ENCODE assay signal across 30 mouse cellular contexts in the genomic region with DNA sequence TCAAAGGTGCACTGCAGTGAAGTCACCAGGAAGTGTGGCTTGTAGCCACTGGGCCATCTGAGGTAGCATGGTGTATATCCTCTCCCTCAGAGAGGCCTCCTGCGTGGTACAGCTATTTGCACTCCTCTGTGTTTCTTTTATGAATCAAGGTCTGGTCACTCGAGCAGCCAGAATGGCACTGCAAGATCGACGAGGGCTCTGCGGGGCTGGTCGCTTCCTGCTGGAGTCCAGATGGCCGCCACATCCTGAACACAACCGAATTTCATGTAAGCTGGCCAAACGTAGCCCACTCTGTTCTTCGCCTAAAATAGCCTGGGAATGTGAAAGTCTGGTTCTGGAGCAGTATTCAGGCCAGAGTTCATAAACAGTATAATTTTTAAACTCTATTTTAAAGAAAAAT. TPM values are rescaled to one million over a fixed set of nuclear protein-coding genes. Genes with fewer than 3 reads are reported as not detected.
DNase-seq lines count a peak whose midpoint lies in the region; ATAC-seq lines count a peak whose summit lies in the region.
"Had no signal": no experiment of that assay in that cellular context is flagged by ENCODE, and none has a peak within 500 bp of the region (broad histone marks: within the 10 kb centered on the region; RNA-seq: fewer than 3 reads in every experiment).

No protein-coding gene starts in this region.

- no peaks in the 10 kb centered on the region for H3K9me3 ChIP-seq in midbrain, embryonic 11.5 days (ENCODE audit: control insufficient read depth, low read length)
- H3K9me3 ChIP-seq in midbrain, embryonic 10.5 days (replicated peaks) = no peaks in the 10 kb centered on the region
- no peaks in the 10 kb centered on the region for H3K9me3 ChIP-seq in forebrain, embryonic 16.5 days (ENCODE audit: control insufficient read depth, low read length)
- H3K9me3 ChIP-seq: embryonic facial prominence, embryonic 13.5 days; heart, embryonic 13.5 days; hindbrain, embryonic 10.5 days; hindbrain, embryonic 15.5 days; liver, embryonic 13.5 days; midbrain, embryonic 15.5 days; neural tube, embryonic 15.5 days had no signal

- H3K4me3 ChIP-seq in midbrain, embryonic 11.5 days (ENCODE audit: low read depth, low read length) = no peak overlapping the region
- no peak overlapping the region for H3K4me3 ChIP-seq in midbrain, embryonic 10.5 days
- no peak overlapping the region for H3K4me3 ChIP-seq in forebrain, embryonic 16.5 days (replicated peaks; ENCODE audit: low read length)
- H3K4me3 ChIP-seq: embryonic facial prominence, embryonic 13.5 days; heart, embryonic 13.5 days; hindbrain, embryonic 10.5 days; hindbrain, embryonic 15.5 days; liver, embryonic 13.5 days; midbrain, embryonic 15.5 days; neural tube, embryonic 15.5 days had no signal

- H3K27ac ChIP-seq in midbrain, embryonic 11.5 days (ENCODE audit: low read depth, low read length) = no peak overlapping the region
- H3K27ac ChIP-seq in midbrain, embryonic 10.5 days (replicated peaks) = no peak overlapping the region
- H3K27ac ChIP-seq in forebrain, embryonic 16.5 days (ENCODE audit: low read length) = no peak overlapping the region
- H3K27ac ChIP-seq: embryonic facial prominence, embryonic 13.5 days; heart, embryonic 13.5 days; hindbrain, embryonic 10.5 days; hindbrain, embryonic 15.5 days; liver, embryonic 13.5 days; macrophage; midbrain, embryonic 15.5 days; neural tube, embryonic 15.5 days; stomach, postnatal 0 days had no signal

- 86% methylated on average over 10 of the region's 10 CpGs for WGBS in midbrain, embryonic 11.5 days
- WGBS in midbrain, embryonic 10.5 days = 91% methylated on average over 10 of the region's 10 CpGs
- 87% methylated on average over 10 of the region's 10 CpGs for WGBS in forebrain, embryonic 16.5 days

- no peak for ATAC-seq in midbrain, embryonic 11.5 days (ENCODE audit: low FRiP score)
- ATAC-seq in forebrain, embryonic 16.5 days = no peak
- ATAC-seq: activated CD4-positive, CD25-positive, alpha-beta regulatory T cell, adult 4 months; CD4-positive, CD25-positive, alpha-beta regulatory T cell, adult 4 months; forebrain, postnatal 0 days; inflammation-experienced regulatory T-cells, adult 6 months; lung, postnatal 0 days; midbrain, embryonic 15.5 days had no signal

- peaks cover 6% of the 10 kb centered on the region for H3K27me3 ChIP-seq in midbrain, embryonic 11.5 days (ENCODE audit: control insufficient read depth, insufficient read depth, low read length)
- peaks cover 21% of the 10 kb centered on the region for H3K27me3 ChIP-seq in midbrain, embryonic 10.5 days (ENCODE audit: low read depth, poor library complexity, severe bottlenecking)
- H3K27me3 ChIP-seq in forebrain, embryonic 16.5 days (replicated peaks; ENCODE audit: control insufficient read depth, insufficient read depth, low read length) = peaks cover 5% of the 10 kb centered on the region

- no peak overlapping the region for H3K4me2 ChIP-seq in midbrain, embryonic 11.5 days
- H3K4me2 ChIP-seq in forebrain, embryonic 16.5 days (ENCODE audit: low read length) = no peak overlapping the region
- H3K4me2 ChIP-seq: embryonic facial prominence, embryonic 13.5 days; heart, embryonic 13.5 days; hindbrain, embryonic 15.5 days; liver, embryonic 13.5 days; midbrain, embryonic 15.5 days; neural tube, embryonic 15.5 days had no signal

- peaks cover 7% of the 10 kb centered on the region for H3K4me1 ChIP-seq in midbrain, embryonic 11.5 days (ENCODE audit: control insufficient read depth, insufficient read depth, low read length)
- H3K4me1 ChIP-seq in midbrain, embryonic 10.5 days = peaks cover 17% of the 10 kb centered on the region
- H3K4me1 ChIP-seq in forebrain, embryonic 16.5 days (replicated peaks; ENCODE audit: control insufficient read depth, insufficient read depth, low read length) = peaks cover 14% of the 10 kb centered on the region

- H3K9ac ChIP-seq in midbrain, embryonic 11.5 days (ENCODE audit: low read length) = no peak overlapping the region
- H3K9ac ChIP-seq in forebrain, embryonic 16.5 days (replicated peaks; ENCODE audit: low read depth, low read length) = no peak overlapping the region
- H3K9ac ChIP-seq: embryonic facial prominence, embryonic 13.5 days; forebrain, postnatal 0 days; heart, embryonic 13.5 days; hindbrain, embryonic 15.5 days; liver, embryonic 13.5 days; midbrain, embryonic 15.5 days; neural tube, embryonic 15.5 days had no signal

- DNase-seq in midbrain, embryonic 11.5 days (ENCODE audit: low spot score, missing footprints) = peak; percentile 21
- no peak for DNase-seq in midbrain, embryonic 10.5 days (ENCODE audit: low spot score)
- peak; percentile 69 to 70 for DNase-seq in cerebellum, adult 18-20 months
- peak; percentile 80 to 88 for DNase-seq in cerebellum, postnatal 10 days
- DNase-seq in yolk sac, embryonic 10.5 days (ENCODE audit: low spot score) = no peak
- no peak for DNase-seq in Muller cell, postnatal 12 days (ENCODE audit: inconsistent ontology term)
- DNase-seq: adrenal gland, adult 2 months; forebrain, postnatal 0 days; gastrocnemius, postnatal 10 days; heart, postnatal 10 days; kidney, adult 11 months; kidney, postnatal 14 days; liver, embryonic 13.5 days; lung, adult 18-20 months; right cerebral cortex, postnatal 4 days; thymus, adult 18-20 months; thymus, postnatal 36 days had no signal

- H3K36me3 ChIP-seq in midbrain, embryonic 11.5 days (ENCODE audit: control insufficient read depth, insufficient read depth, low read length) = peaks cover 5% of the 10 kb centered on the region
- peaks cover 57% of the 10 kb centered on the region for H3K36me3 ChIP-seq in midbrain, embryonic 10.5 days
- H3K36me3 ChIP-seq in forebrain, embryonic 16.5 days (ENCODE audit: control insufficient read depth, insufficient read depth) = no peaks in the 10 kb centered on the region

RNA-seq across cellular contexts. Expression of gene Wrap73, which starts 4.2 kb away (rescaled TPM):
- 42.2 and 46.3 TPM in 2 replicates for polyA plus RNA-seq in midbrain, embryonic 11.5 days (2014; fragmentation: Nextera tagmentation; extraction: Ambion mirVana)
- 47.2 and 53.1 TPM in 2 replicates for polyA plus RNA-seq in midbrain, embryonic 10.5 days (2016; fragmentation: Nextera tagmentation; extraction: Ambion mirVana)
- 59.2 and 60.7 TPM in 2 replicates for polyA plus RNA-seq in forebrain, embryonic 16.5 days (2015; fragmentation: Nextera tagmentation; extraction: Ambion mirVana)

RNA-seq across cellular contexts. Expression of gene Trp73, which starts 6.3 kb away (rescaled TPM):
- polyA plus RNA-seq in midbrain, embryonic 11.5 days (2014; fragmentation: Nextera tagmentation; extraction: Ambion mirVana) = 0.15 and 0.51 TPM in 2 replicates
- polyA plus RNA-seq in midbrain, embryonic 10.5 days (2016; fragmentation: Nextera tagmentation; extraction: Ambion mirVana) = 0.30 and 0.36 TPM in 2 replicates
- 5.7 and 5.9 TPM in 2 replicates for polyA plus RNA-seq in forebrain, embryonic 16.5 days (2015; fragmentation: Nextera tagmentation; extraction: Ambion mirVana)
- polyA plus RNA-seq: activated CD4-positive, CD25-positive, alpha-beta regulatory T cell, adult 4 months; CD4-positive, CD25-positive, alpha-beta regulatory T cell, adult 4 months; liver, embryonic 13.5 days; macrophage had no signal

RNA-seq across cellular contexts. Expression of gene Tprgl, which starts 14.1 kb away (rescaled TPM):
- polyA plus RNA-seq in midbrain, embryonic 11.5 days (2014; fragmentation: Nextera tagmentation; extraction: Ambion mirVana) = 140 and 144 TPM in 2 replicates
- polyA plus RNA-seq in midbrain, embryonic 10.5 days (2016; fragmentation: Nextera tagmentation; extraction: Ambion mirVana) = 120 and 129 TPM in 2 replicates
- 174 and 176 TPM in 2 replicates for polyA plus RNA-seq in forebrain, embryonic 16.5 days (2015; fragmentation: Nextera tagmentation; extraction: Ambion mirVana)

RNA-seq across cellular contexts. Expression of gene Megf6, which starts 24.2 kb away (rescaled TPM):
- 11.5 and 12.4 TPM in 2 replicates for polyA plus RNA-seq in midbrain, embryonic 11.5 days (2014; fragmentation: Nextera tagmentation; extraction: Ambion mirVana)
- polyA plus RNA-seq in midbrain, embryonic 10.5 days (2016; fragmentation: Nextera tagmentation; extraction: Ambion mirVana) = 21.6 and 23.4 TPM in 2 replicates
- 7.7 and 10.0 TPM in 2 replicates for polyA plus RNA-seq in forebrain, embryonic 16.5 days (2015; fragmentation: Nextera tagmentation; extraction: Ambion mirVana)
- polyA plus RNA-seq: activated CD4-positive, CD25-positive, alpha-beta regulatory T cell, adult 4 months; CD4-positive, CD25-positive, alpha-beta regulatory T cell, adult 4 months; inflammation-experienced regulatory T-cells, adult 6 months; macrophage had no signal

Comparison
In these comparisons a context has a peak if more than half of its experiments do, and no peak if none do; other contexts are left out.
1. DNase-seq: peak in midbrain, embryonic 11.5 days (single experiment), cerebellum, adult 18-20 months (2 of 2) and cerebellum, postnatal 10 days (2 of 2); none in midbrain, embryonic 10.5 days (single experiment), yolk sac, embryonic 10.5 days (single experiment) and Muller cell, postnatal 12 days (single experiment).